Mouse (Mus musculus) right cerebral cortex, postnatal 25 days (tissue): ENCODE measurements around the gene Olfr742.

Experiments
- DNase-seq: peaks from one replicate; pipeline ENCODE4 v3.0.0; 2022

The Olfr742 gene

DNA sequence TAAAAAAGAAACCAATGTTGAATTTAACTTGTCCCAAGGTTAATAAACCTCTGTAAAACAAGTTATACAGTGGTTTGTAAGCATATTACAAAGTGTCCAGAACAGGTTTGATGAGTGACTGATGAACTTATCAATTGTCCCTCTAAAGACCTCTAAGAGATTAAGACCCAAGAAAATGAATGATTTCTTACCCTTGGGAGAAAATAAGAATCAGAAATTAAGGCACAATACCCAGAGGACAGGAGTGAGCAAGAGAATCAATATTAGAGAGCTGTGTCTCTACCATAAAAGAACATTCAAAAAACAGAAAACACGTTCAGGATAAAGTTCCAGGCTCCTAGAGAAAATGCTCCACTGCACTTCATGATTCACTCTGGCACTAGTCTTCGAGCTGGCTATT is at the start of gene Olfr742:
Gene Olfr742 (plus strand): TSS at position 301 of the 400 bp plus-strand sequence.
- DNase-seq: no peak

DNA sequence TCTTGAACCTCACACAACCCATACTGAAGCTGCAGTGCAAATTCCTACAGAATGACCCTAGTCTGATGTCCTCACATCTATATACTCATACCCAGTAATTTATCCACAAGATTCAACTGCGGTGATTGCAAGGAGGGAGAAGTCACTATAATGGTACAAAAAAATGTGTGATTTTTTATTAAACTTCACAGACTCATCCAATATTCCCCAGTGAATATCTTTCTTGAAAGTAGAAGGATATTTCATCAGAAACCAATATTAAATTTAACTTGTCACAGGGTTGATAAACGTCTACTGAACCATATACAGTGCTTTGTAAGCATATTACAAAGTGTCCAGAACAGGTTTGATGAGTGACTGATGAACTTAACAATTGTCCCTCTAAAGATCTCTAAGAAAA is 31.0 kb upstream of the Olfr742 start, which contains the start of gene Olfr741:
Gene Olfr741 (plus strand): TSS at position 301 of the 400 bp plus-strand sequence.
- DNase-seq: no peak

DNA sequence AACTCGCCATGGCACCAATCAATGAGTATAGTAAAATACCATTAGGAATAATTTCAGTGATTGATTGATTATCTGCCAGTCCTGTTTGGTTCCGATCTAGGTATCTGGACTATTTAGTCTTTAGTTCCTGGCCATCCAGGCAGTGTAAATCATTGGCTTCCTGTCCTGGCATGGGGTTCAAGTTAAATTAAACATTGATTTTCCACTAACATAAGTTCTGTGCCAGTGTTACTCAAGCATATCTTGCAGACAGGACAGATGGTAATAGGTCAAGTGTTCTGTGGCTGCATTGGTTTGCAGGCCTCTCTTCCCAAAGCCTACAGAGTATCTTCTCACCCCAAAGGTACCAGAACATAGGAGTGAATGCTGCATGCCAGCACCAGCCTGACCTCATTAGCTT is 25.0 kb upstream of the Olfr742 start:
- DNase-seq: no peak

DNA sequence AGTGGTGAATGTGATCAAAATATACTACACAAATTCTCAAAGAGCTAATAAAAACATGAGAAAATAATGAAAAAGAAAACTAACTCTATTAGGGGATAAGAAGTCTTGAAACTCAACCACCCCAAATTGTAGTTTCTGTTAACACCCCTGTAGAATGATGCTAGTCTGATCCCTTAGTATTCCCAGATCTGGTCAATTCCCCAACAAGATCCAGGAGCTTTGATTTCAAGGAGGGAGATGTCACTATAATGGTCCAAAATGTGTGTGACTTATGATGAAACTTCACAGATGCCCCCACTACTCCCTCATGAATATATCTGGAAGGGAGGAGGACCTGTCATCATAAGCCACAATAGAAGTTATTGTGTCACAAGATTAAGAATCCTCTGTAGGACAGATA is 18.1 kb downstream of the Olfr742 start, which contains the start of gene Olfr743:
Gene Olfr743 (plus strand): TSS at position 301 of the 400 bp plus-strand sequence.
- DNase-seq: no peak

DNA sequence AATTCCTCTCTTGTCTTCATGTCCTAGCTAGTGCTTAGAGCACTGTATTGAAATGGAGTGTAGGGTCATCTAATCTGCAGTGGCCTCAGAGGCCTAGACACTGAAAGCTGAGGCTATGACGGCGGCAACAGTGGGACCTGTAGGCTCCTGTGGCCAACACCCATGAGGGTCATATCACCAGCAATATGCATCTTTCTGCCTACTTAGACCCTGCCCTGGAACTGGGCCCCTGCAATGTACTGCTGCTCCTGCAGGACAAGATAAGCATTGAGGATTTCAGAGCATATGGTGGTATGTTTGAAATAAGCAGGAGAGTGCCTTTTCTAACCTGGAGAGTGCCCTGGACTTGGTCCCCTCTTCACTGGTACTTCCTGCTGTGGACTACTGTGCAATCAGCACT is 49.3 kb downstream of the Olfr742 start:
- no peak for DNase-seq
